Mouse (Mus musculus) lung, embryonic 14.5 days (tissue): Measurements from ENCODE around the gene Ctsa. TPM values are rescaled to one million over a fixed set of nuclear protein-coding genes. Genes with fewer than 3 reads are reported as not detected.

Source experiments
- ATAC-seq: fragments of 200-750 bp; cut with Nextera tagmentation; 2 replicates; pipeline ENCODE4 v1.8.0; 2017; ENCODE audit warnings: mild to moderate bottlenecking, moderate TSS enrichment, moderate library complexity; ENCODE audit not compliant: insufficient read depth
- DNase-seq: peaks from one replicate; pipeline ENCODE4 v3.0.0-alpha.2; 2015
- H3K27ac ChIP-seq: fragments of 300-500 bp; sonication (generic); 2 replicates; pipeline ENCODE4 v1.5.1; 2014; ENCODE audit warnings: low read depth, mild to moderate bottlenecking, moderate library complexity
- H3K27me3 ChIP-seq: fragments of 300-500 bp; sonication (generic); 2 replicates; pipeline ENCODE4 v1.6.1; 2014; ENCODE audit warnings: low read length, control low read depth; ENCODE audit not compliant: insufficient read depth
- H3K36me3 ChIP-seq: fragments of 300-500 bp; sonication (generic); 2 replicates; pipeline ENCODE4 v1.6.1; 2014; ENCODE audit warnings: control low read depth; ENCODE audit not compliant: insufficient read depth
- H3K4me1 ChIP-seq: fragments of 300-500 bp; sonication (generic); 2 replicates; pipeline ENCODE4 v1.6.1; 2014; ENCODE audit warnings: antibody characterized with exemption, control low read depth; ENCODE audit not compliant: insufficient read depth
- H3K4me2 ChIP-seq: fragments of 300-500 bp; sonication (generic); 2 replicates; pipeline ENCODE4 v1.6.1; 2014; ENCODE audit warnings: mild to moderate bottlenecking
- H3K4me3 ChIP-seq: fragments of 300-500 bp; sonication (generic); 2 replicates; pipeline ENCODE4 v1.5.1; 2014; ENCODE audit warnings: low read depth, low read length
- H3K9ac ChIP-seq: fragments of 300-500 bp; sonication (generic); 2 replicates; pipeline ENCODE4 v1.6.1; 2014
- H3K9me3 ChIP-seq: fragments of 300-500 bp; sonication (generic); 2 replicates; pipeline ENCODE4 v1.6.1; 2016; ENCODE audit warnings: low read depth, low read length, control low read depth
- CTCF ChIP-seq: IDR thresholded peaks from 2 replicates; pipeline ENCODE4 v1.5.1; 2016; ENCODE audit warnings: antibody characterized with exemption, low read depth
- WGBS: fragments of 180-500 bp; shearing (Covaris S2); extraction: QIAGEN DNeasy Blood & Tissue Kit; methylation state at CpG from one replicate; pipeline ENCODE4 v1.1.7; 2014; 5-methylcytosine and 5-hydroxymethylcytosine counted together
- polyA plus RNA-seq: library from polyadenylated mRNA; unstranded; fragments of >200 nt; fragmentation: Nextera tagmentation; extraction: Ambion mirVana; gene quantifications from 2 replicates; pipeline ENCODE4 v1.2.1, GENCODE M21; 2014

Gene Ctsa
- 114 and 125 TPM in 2 replicates for polyA plus RNA-seq

GRCm38 (mm10) chr2:164832748-164833301 lies at the start of gene Ctsa:
Gene Ctsa (plus strand): TSS chr2:164832873.
- peak; percentile 84 for ATAC-seq
- DNase-seq: peak; percentile 91
- H3K9ac ChIP-seq: peak within 1 kb of the TSS; percentile 72
- no peaks in the 10 kb centered on the region for H3K9me3 ChIP-seq
- under 1% methylated on average over 35 of the region's 35 CpGs for WGBS
- no peaks in the 10 kb centered on the region for H3K27me3 ChIP-seq
- H3K36me3 ChIP-seq: peaks cover 35% of the 10 kb centered on the region
- H3K4me3 ChIP-seq: peak within 1 kb of the TSS; percentile 73
- H3K4me2 ChIP-seq: peak within 1 kb of the TSS; percentile 98
- peak within 1 kb of the TSS; percentile 95 for H3K27ac ChIP-seq
- H3K4me1 ChIP-seq: 0 out of 2 replicates have a peak, but pooled peaks cover 2% of the 10 kb centered on the region
- peak; percentile 79 for TF ChIP-seq CTCF

- H3K4me3 ChIP-seq: no peak overlapping the region
- peak; percentile 29; the same call in 1 of the 2 replicates for TF ChIP-seq CTCF
- H3K9ac ChIP-seq: no peak overlapping the region
- no peaks in the 10 kb centered on the region; the same call in 1 of the 2 replicates for H3K27me3 ChIP-seq
- peaks cover 5% of the 10 kb centered on the region; the same call in 1 of the 2 replicates for H3K36me3 ChIP-seq
- peak; percentile 48 for DNase-seq
- ATAC-seq: no peak
- peaks cover 8% of the 10 kb centered on the region; the same call in 1 of the 2 replicates for H3K4me1 ChIP-seq
- no peak overlapping the region for H3K4me2 ChIP-seq
- H3K27ac ChIP-seq: no peak overlapping the region
- H3K9me3 ChIP-seq: no peaks in the 10 kb centered on the region
- WGBS: 77% methylated on average over 7 of the region's 7 CpGs
Observed at GRCm38 (mm10) chr2:164783926-164784581, 48.6 kb upstream of the Ctsa start.

DNA sequence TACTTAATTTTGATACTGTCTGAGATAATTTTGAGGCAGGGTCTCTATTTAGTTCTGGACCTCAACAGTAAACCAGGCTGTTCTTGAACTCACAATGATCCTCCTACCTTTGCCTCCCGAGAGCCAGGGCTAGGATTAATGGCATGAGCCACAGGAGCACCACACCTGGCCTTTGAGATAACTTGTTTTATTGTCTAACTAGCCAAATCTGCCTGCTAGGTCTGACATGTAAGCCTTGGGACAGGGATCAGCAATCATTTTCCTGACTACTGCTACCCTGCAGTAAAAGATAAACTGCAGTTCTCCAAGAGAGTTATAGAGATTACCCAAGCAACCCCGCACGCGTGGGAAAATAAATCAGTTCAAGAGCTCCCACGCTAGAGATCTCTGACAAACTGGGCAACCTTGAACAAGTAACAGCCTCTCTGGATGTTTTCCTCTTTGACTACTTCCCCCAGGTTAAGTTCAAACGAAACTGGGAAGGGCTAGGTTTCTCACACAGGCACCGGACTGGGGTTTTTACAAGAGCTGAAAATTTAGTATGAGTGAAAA lies 47.7 kb upstream of the Ctsa start:
- no peak for TF ChIP-seq CTCF
- WGBS: 5% methylated on average over 7 of the region's 7 CpGs
- Histone ChIP-seq H3K4me1 (peaks cover 8% of the 10 kb centered on the region; the same call in 1 of the 2 replicates), H3K9me3 (no peaks in the 10 kb centered on the region), H3K4me3 (peak overlapping the region; percentile 70), H3K27ac (peak overlapping the region; percentile 92; the same call in 1 of the 2 replicates), H3K4me2 (peak overlapping the region; percentile 88), H3K36me3 (peaks cover 11% of the 10 kb centered on the region; the same call in 1 of the 2 replicates), H3K27me3 (no peaks in the 10 kb centered on the region), H3K9ac (peak overlapping the region; percentile 81)
- no peak for ATAC-seq
- DNase-seq: no peak

- Histone ChIP-seq H3K36me3 (peaks cover 13% of the 10 kb centered on the region), H3K4me2 (peak within 1 kb of the TSS; percentile 88), H3K4me1 (peaks cover 8% of the 10 kb centered on the region; the same call in 1 of the 2 replicates), H3K9ac (peak within 1 kb of the TSS; percentile 81), H3K27me3 (no peaks in the 10 kb centered on the region), H3K27ac (peak within 1 kb of the TSS; percentile 92), H3K4me3 (peak within 1 kb of the TSS; percentile 70), H3K9me3 (no peaks in the 10 kb centered on the region)
- ATAC-seq: peak; percentile 94
- peak; percentile 41 for TF ChIP-seq CTCF
- DNase-seq: peak; percentile 95
- under 1% methylated on average over 89 of the region's 89 CpGs for WGBS
Observed at GRCm38 (mm10) chr2:164785481-164786387, 46.9 kb upstream of the Ctsa start, which contains the start of gene Snx21. Gene Snx21 (plus strand): TSS chr2:164785823.

GRCm38 (mm10) chr2:164786388-164786885 lies 46.2 kb upstream of the Ctsa start:
- peaks cover 8% of the 10 kb centered on the region; the same call in 1 of the 2 replicates for H3K4me1 ChIP-seq
- no peak for TF ChIP-seq CTCF
- H3K27me3 ChIP-seq: no peaks in the 10 kb centered on the region
- 4% methylated on average over 15 of the region's 15 CpGs for WGBS
- H3K36me3 ChIP-seq: peaks cover 19% of the 10 kb centered on the region
- ATAC-seq: peak; percentile 3
- H3K4me2 ChIP-seq: peak overlapping the region; percentile 88
- peak; percentile 63 for DNase-seq
- peak overlapping the region; percentile 70 for H3K4me3 ChIP-seq
- H3K9me3 ChIP-seq: no peaks in the 10 kb centered on the region
- peak overlapping the region; percentile 81 for H3K9ac ChIP-seq
- H3K27ac ChIP-seq: peak overlapping the region; percentile 92; the same call in 1 of the 2 replicates

DNA sequence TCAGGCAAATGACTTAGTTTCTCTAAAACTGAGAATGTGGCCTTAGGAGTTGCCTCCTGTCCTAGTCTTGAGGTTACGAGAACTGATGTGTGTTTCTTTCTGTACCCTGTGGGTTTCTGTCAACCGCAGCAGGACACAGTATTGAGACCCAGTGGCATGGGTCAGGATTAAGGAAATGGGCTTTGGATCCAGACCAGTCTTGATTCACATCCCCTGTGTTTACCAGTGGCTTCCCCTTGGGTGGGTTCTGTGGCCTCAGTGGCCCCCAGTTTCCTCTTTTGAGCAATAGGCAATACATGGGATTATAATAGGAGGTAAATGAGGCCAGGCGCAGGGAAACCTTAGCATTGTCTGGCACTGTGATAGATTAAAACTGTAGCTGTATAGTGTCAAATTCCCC lies 45.6 kb upstream of the Ctsa start:
- TF ChIP-seq CTCF: no peak
- ATAC-seq (no peak), DNase-seq (no peak)
- Histone ChIP-seq H3K4me2 (peak overlapping the region; percentile 88), H3K27ac (no peak overlapping the region), H3K27me3 (no peaks in the 10 kb centered on the region), H3K36me3 (peaks cover 25% of the 10 kb centered on the region), H3K9me3 (no peaks in the 10 kb centered on the region), H3K9ac (peak overlapping the region; percentile 27; the same call in 1 of the 2 replicates), H3K4me3 (peak overlapping the region; percentile 70), H3K4me1 (peaks cover 8% of the 10 kb centered on the region; the same call in 1 of the 2 replicates)
- 76% methylated on average over 3 of the region's 3 CpGs for WGBS
